Mouse (Mus musculus): ENCODE data around the gene St3gal2.
A peak's percentile ranks its signal among the peaks of the same experiment; 100 is the strongest.
"Not testable (repeated sequence)": the region's sequence is repeated elsewhere in the genome, so short reads cannot be mapped to it uniquely, and the experiment has no call there.

Gene St3gal2

GRCm38 (mm10) chr8:110954776-110955175, 35.1 kb downstream of the St3gal2 start:
- no peak for DNase-seq

GRCm38 (mm10) chr8:110956619-110957450, 37.1 kb downstream of the St3gal2 start:
- peak; percentile 68 for DNase-seq

- DNase-seq = peak; percentile 76
These were observed 37.7 kb downstream of the St3gal2 start for GRCm38 (mm10) chr8:110957471-110957870.

DNA sequence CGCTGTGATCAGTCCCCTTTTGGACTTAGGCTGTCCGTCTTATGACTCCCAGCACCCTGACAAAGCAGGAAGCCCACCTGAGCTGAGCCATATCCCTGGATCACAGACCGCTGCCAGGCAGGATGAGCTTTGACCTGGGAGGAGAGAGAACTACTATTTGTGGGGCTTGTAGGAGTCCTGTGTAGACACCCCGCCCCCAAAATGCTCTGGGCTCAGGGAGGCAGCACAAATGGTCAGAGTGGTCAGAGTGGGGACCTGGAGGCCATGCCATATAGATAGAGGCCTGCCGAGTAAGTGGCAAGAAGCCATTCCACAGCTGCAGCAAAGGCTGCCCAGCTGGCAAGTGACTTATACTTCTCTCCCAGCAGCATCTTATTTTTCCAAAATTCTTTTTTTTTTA, 38.4 kb downstream of the St3gal2 start:
- peak; percentile 53 for DNase-seq

- DNase-seq = not testable (repeated sequence)
These were observed 38.8 kb downstream of the St3gal2 start for GRCm38 (mm10) chr8:110958553-110958952.

GRCm38 (mm10) chr8:110959071-110959780, 39.5 kb downstream of the St3gal2 start:
- peak; percentile 85 for DNase-seq

- peak; percentile 90 for DNase-seq
These were observed 40.2 kb downstream of the St3gal2 start for GRCm38 (mm10) chr8:110959906-110960305.

- no peak for DNase-seq
These were observed 43.3 kb downstream of the St3gal2 start for GRCm38 (mm10) chr8:110963051-110963450.

DNA sequence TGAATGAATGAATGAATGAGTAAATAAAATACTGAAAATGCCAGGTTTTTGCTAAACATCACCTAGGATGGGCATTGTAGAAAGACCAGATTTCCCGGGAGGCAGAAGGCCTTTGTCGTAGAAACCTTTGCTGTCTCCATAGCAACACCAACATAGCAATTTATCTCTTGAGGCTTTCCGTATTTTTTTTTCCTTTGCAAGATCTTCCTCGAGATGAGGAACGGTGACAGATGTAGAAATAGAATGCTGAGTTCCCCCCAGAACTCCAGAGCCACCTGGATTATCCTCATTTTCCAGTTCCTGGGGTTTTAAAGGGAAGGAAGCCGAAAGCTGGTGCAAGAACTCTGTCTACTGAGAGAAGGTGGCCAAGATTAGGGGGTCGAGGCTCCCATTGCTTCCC, 44.9 kb downstream of the St3gal2 start:
- DNase-seq = no peak

GRCm38 (mm10) chr8:110965594-110965993, 45.9 kb downstream of the St3gal2 start:
- peak; percentile 79 for DNase-seq

DNA sequence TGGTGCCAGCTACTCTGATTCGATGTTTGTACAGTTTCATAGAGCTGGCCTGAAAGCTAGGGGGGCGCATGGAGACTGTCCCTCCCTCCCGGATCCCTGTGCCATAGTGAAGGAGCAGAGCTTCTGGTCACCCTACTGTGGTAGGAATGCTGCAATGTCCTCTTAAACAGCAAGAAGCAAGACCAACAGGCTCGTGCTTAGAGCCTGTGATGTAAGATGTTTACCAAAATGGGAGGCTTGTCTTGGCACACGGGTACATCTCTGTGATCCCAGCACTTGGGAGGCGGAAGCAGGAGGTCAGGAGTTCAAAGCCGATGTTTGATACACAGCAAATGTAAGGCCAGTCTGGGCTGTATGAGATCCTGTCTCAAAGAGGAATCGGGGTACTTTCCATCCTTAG, 46.9 kb downstream of the St3gal2 start:
- no peak for DNase-seq

DNA sequence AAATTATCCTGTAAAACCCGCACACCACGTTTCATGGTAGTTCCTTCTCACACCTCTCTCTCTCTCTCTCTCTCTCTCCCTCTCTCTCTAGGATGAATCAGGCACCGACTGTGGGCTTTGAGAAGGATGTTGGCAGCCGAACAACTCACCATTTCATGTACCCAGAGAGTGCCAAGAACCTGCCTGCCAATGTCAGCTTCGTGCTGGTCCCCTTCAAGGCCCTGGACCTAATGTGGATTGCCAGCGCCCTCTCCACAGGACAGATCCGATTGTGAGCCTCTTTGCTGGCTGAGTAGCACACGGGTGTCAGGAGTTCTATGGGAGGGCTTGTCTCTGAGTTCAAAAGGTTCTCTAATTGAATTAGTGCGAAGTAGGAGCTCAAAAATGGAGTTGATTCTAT, 47.6 kb downstream of the St3gal2 start:
- DNase-seq = peak; percentile 67

- peak; percentile 53 for DNase-seq
These were observed 50.4 kb downstream of the St3gal2 start for GRCm38 (mm10) chr8:110969910-110970770.

GRCm38 (mm10) chr8:110976532-110976931, 56.8 kb downstream of the St3gal2 start:
- not testable (repeated sequence) for DNase-seq

DNA sequence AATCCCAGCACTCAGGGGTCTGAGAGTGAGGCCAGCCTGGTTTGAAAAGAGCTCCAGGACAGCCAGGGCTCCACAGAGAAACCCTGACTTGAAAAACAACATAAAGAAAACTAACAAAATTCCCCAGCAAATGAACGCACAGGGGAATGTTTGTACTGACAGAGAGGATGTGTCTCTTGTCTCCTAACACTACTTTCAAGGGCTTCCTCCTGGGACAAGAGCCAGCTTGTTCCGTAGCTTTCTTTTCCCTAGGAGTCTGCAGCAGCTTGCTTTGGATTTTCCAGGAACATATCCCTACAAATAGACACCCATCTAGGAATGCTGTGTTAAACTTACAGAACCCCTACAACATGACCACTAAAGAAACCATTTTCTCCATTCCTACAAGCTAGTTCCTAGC, 58.3 kb downstream of the St3gal2 start:
- DNase-seq = not testable (repeated sequence)

DNA sequence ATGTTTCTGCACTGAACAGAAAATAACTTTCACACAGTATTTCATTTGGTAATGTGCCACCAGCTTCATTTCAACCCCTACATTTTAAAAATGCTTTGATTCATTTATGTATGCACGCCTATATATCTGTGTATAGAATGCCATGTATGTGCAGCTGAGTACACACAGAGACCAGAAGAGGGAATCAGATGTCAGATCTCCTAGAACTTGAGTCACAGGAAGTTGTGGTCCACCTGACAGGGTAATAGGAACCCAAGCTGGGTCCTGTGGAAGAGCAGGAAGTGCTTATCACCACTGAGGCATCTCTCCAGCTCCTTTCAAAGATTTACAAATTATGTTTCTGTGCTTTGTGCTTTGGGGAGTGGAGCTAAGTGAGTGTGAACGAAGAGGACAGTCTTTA, 61.6 kb downstream of the St3gal2 start:
- no peak for DNase-seq

DNA sequence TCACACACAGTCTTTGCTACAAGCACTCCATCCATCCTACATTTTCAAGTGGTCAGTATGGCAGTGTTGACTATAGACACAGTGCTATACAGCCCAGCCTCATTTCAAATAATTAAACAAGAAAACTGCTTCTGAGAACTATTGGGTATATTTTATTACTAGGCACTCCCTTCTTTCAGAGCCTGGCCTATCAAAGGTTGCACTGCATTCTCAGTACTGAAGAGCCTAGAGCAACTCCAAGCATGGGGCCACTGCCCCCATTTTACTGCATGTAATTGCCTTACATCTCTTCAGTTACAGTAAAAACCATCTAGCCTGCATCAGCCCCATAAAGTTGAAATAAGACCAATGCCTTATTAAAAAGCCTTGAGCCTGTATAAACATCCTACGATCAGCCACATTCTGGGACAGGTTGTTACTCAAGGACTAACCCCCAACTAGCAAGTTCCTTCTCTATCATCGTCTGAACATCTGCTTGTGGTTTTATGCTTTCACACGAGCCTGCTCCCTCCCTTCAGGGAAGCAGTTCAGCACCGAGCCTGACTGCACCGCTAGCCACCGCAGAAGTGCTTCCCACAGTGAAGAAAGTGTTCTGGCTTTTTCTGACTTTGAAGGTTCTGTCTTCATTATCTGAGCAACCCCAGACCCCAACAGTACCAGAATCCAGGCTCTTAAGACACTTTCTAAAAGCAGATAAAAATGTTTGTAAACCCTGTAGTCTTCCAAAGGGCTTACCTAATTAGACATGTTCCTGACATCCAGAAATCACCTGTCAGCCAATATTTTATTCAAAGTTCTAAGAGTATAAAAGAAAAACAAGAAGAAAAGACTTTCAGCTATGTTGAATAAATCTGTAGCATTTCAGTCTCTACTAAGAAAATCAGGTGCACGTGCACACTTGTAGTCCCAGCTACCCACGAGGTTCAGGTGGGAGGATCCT, 68.4 kb downstream of the St3gal2 start:
- DNase-seq = no peak

GRCm38 (mm10) chr8:110990017-110990416, 70.3 kb downstream of the St3gal2 start:
- no peak for DNase-seq

GRCm38 (mm10) chr8:110996641-110997430, 77.1 kb downstream of the St3gal2 start:
- DNase-seq = no peak

- peak; percentile 82 for DNase-seq
These were observed 78.1 kb downstream of the St3gal2 start, which contains the start of gene Ddx19a for GRCm38 (mm10) chr8:110997547-110998531. Gene Ddx19a (minus strand): TSS chr8:110997800.
